Mouse (Mus musculus): Measurements from ENCODE around the gene Plk1. TPM values are rescaled to one million over a fixed set of nuclear protein-coding genes. Genes with fewer than 3 reads are reported as not detected.

Gene Plk1
- total and polyA plus RNA-seq, 3 experiments, result 1.3 to 3.2 (median 2.3) TPM

DNA sequence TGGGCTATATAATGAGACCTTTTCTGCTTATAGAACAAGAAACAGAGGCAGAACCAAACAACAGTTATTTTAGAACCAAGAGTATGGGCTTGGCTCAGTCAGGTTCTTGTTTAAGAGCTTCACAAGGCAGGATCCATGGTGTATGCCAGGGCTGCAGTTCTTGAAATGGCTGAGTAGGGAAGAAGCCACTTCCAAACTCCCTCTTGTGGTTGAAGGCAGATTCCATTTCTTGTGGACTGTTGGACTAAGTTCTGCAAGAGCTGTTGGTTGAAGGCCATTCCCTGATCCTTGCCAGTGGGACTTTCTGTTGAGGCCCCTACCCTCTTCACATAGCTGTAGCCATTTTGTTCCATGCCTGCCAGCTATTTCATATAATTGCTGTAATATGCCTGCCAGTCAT, 34.7 kb downstream of the Plk1 start:
- no peak for DNase-seq

DNA sequence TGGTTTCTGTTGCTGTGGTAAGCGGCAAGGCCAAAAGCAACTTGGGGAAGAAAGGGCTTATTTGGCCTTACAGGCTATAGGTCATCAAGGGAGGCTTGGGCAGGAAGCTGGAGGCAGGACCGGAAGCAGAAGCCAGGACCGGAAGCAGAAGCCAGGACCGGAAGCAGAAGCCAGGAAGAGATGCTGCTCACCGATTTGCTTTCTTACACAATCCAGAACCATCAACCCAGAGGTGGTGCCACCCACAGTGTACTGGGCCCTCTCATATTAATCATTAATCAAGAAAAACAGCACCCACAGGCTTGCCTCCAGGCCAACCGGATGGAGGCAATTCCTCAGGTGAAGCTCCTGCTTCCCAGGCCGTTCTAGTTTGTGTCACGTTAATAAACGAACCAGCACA, 37.5 kb downstream of the Plk1 start:
- DNase-seq, result no peak

DNA sequence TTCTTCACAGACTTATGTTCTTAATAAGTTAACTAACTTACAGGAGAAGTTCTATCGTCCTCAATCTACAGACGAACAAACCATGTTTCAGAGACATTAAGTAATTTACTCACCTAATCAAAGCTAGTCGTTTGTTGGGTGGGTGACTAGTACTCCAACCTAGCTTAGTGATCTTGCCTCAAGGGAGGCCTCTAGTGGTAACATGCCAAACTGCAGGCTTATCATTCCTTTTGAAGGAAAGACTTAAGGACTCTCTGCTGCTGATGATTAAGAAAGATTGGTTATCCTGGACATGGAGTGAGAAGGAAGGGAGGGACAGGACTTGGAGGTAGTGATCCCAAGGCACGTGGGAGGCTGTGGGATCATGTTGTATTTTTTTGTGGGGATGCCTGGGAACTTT, 38.1 kb downstream of the Plk1 start:
- peak; percentile 17 for DNase-seq

DNA sequence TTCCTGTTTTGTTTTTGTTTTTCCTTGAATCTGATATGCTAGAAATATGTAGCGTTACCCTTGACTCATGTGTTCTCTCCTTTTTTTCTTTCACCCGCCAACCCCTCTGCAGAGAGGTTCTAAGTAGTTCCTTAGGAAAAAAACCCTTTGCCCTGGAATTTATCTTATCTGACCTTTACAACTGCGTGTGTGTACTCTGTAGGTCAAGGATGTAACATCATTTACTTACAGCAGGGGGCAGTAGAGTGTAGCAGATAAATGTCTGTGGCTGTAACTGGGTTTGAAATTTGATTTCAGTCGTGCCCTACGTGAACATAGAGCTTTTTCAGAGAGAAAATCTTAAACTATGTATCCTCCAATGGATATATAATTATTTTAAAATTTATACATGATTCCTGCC, 40.1 kb downstream of the Plk1 start:
- peak; percentile 20 for DNase-seq

DNA sequence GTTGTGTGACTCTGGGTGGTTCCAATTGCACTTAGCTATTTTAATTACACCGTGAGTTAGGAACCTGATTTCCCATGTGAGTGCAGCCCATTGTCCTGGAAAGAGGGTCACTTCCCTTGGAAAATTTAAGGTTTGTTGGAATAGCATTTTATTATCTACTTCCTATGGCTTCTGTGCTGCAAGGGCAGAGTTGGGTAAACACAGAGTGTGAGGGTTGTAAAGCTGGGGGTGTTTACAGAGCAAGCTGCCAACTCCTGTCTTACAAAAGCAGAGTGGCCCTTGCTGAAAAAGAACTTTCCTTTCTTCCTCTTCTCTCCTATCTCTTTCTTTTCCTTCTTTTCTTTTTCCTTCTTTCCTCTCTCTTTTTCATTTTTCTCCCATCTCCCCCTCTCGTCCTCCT, 44.7 kb downstream of the Plk1 start:
- no peak for DNase-seq

DNA sequence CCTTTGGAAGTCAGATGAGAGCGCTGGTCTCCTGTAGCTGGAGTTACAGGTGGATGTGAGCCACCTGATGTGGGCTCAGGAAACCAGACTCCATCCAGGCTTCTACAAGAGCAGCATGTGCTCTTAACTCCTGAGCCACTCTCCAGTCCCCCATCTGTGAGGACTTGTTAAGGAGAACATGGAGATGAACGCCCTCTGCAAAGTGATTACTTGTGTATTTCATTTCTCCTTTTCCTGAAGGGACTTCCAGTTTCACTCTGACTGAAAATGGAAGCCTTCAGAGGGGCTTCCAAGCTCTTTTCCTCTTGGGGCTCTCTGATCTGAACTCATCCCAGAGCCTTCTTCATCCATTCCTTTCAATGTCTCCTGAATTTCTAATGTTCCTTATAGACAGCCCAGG, 46.9 kb downstream of the Plk1 start:
- DNase-seq, result no peak

DNA sequence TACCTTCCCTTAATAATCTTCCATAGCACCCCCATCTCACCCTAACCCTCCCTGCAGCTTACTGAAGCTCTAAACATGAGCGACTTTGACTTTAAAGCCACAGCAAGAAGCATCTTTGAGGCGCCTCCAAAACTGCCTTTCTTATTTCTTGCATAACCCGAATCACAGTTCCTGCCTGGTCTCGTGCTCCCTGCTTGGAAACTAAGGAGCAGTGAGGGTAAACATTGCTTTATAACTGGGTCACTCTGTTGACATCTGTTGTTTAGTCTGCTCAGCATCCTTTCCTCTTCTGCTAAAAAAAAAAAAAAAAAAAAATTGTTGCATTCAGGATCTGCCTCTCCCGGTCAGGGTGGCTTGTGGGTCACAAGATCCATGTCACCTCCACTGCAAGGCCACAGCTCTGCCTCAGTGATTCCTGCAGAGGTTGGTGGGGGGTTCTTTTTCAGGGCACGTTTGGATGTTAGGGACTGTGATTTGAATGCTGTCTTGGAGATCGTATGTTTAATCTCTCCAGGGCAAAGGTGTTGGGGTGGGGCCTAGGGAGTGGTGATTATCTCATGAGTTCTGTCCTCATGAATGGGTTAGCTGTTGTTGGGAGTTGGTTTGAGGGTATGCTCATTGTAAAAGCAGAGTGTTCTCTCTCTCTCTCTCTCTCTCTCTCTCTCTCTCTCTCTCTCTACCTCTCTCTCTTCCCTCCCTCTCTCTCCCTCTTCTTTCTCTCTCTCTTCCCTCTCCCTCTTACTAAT, 49.2 kb downstream of the Plk1 start:
- DNase-seq, result no peak

DNA sequence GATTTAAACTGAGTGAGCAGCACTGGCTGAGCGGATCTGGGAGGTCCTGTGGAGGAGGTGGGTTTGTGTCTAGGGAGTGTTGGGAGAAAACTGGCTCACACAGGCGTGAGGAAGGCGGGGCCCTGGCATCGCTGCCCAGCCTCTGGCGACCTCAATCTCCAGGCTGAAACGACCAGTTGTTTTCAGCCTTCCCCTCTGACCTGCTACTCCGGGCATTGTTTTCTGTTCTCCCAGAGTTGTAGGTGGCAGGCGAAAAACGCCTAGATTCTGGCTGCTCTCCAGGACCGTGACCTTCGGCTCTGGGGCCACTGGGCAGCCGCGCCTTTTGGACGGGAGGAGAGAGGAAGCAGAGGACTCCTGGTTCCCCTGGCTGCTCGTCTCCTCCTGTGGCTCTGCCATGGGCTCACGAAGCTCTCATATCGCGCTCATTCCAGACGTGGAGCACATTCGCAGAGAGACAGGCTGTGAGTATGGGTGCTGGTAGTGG, 60.1 kb downstream of the Plk1 start, which contains the start of gene Chp2:
Chp2 (plus strand) TSS at position 182 of the 487 bp plus-strand sequence.
- DNase-seq, result peak; percentile 69

Other genes with a start within 250 kb of the Plk1 start
- gene Cog7, start 177.7 kb upstream of the Plk1 start, total RNA-seq (2021), result 10 to 100 TPM; 26.9 to 35.8 TPM
- 25.7 and 26.9 TPM in 2 replicates for gene Cog7, start 177.7 kb upstream of the Plk1 start, polyA plus RNA-seq (2012; rRNA removed)
- 10 to 100 TPM; 19.0 to 19.9 TPM for gene Gga2, start 138.2 kb upstream of the Plk1 start, total RNA-seq (2021)
- 20.2 and 22.5 TPM in 2 replicates for gene Gga2, start 138.2 kb upstream of the Plk1 start, polyA plus RNA-seq (2012; rRNA removed)
- 10 to 100 TPM; 48.3 to 56.8 TPM for gene Ubfd1, start 92.3 kb upstream of the Plk1 start, total RNA-seq (2021)
- 22.1 and 24.5 TPM in 2 replicates for gene Ubfd1, start 92.3 kb upstream of the Plk1 start, polyA plus RNA-seq (2012; rRNA removed)
- gene Ears2, start 92.2 kb upstream of the Plk1 start, total RNA-seq (2021), result 10 to 100 TPM; 16.6 to 18.2 TPM
- 18.2 and 23.8 TPM in 2 replicates for gene Ears2, start 92.2 kb upstream of the Plk1 start, polyA plus RNA-seq (2012; rRNA removed)
- gene Ndufab1, start 57.6 kb upstream of the Plk1 start, total RNA-seq (2021), result 100 to 1,000 TPM; 549 to 580 TPM
- 2,196 and 4,184 TPM in 2 replicates for gene Ndufab1, start 57.6 kb upstream of the Plk1 start, polyA plus RNA-seq (2012; rRNA removed)
- gene Palb2, start 26.5 kb upstream of the Plk1 start, total RNA-seq (2021), result 1 to 10 TPM in 1 of 2 experiments, under 1 TPM in 1; 0.81 to 1.6 TPM
- 0.56 and 0.64 TPM in 2 replicates for gene Palb2, start 26.5 kb upstream of the Plk1 start, polyA plus RNA-seq (2012; rRNA removed)
- gene Dctn5, start 26.4 kb upstream of the Plk1 start, total RNA-seq (2021), result 10 to 100 TPM; 70.6 to 71.2 TPM
- 36.2 and 50.5 TPM in 2 replicates for gene Dctn5, start 26.4 kb upstream of the Plk1 start, polyA plus RNA-seq (2012; rRNA removed)
- under 1 TPM; 0.14 to 0.17 TPM for gene Ern2, start 26.8 kb downstream of the Plk1 start, total RNA-seq (2021)
- 0.03 and 0.04 TPM in 2 replicates for gene Ern2, start 26.8 kb downstream of the Plk1 start, polyA plus RNA-seq (2012; rRNA removed)
- gene Chp2, start 60.1 kb downstream of the Plk1 start, total RNA-seq (2021), result 1 to 10 TPM; 1.7 to 3.4 TPM
- 1.4 and 2.8 TPM in 2 replicates for gene Chp2, start 60.1 kb downstream of the Plk1 start, polyA plus RNA-seq (2012; rRNA removed)
- gene Prkcb, start 129.3 kb downstream of the Plk1 start, total RNA-seq (2021), result 10 to 100 TPM; 13.2 to 21.3 TPM
- 5.0 and 5.1 TPM in 2 replicates for gene Prkcb, start 129.3 kb downstream of the Plk1 start, polyA plus RNA-seq (2012; rRNA removed)

Measured in adrenal gland, adult 2 months (tissue).